Mouse (Mus musculus): ENCODE measurements around the gene Vta1. TPM values are rescaled to one million over a fixed set of nuclear protein-coding genes. Genes with fewer than 3 reads are reported as not detected.
A peak's percentile ranks its signal among the peaks of the same experiment; 100 is the strongest.

The Vta1 gene
- polyA plus RNA-seq, 1 experiment from 2014 or later, result 98.1 TPM

GRCm38 (mm10) chr10:14666147-14666546 lies 39.2 kb downstream of the Vta1 start:
- Histone ChIP-seq H3K27ac (ENCODE audit: low read length) (no peak overlapping the region), H3K27me3 (ENCODE audit: control insufficient read depth, insufficient read depth, low read depth, low read length) (no peaks in the 10 kb centered on the region), H3K9me3 (ENCODE audit: control insufficient read depth, low read length) (no peaks in the 10 kb centered on the region), H3K36me3 (ENCODE audit: control insufficient read depth, insufficient read depth, low read length) (peaks cover 9% of the 10 kb centered on the region), H3K4me1 (replicated peaks; ENCODE audit: control insufficient read depth, insufficient read depth, low read length) (no peaks in the 10 kb centered on the region), H3K4me2 (ENCODE audit: low read depth, low read length) (no peak overlapping the region), H3K9ac (ENCODE audit: low read length) (no peak overlapping the region), H3K4me3 (ENCODE audit: low read length) (no peak overlapping the region)
- no peak for ATAC-seq (ENCODE audit: low read depth)
- 94% methylated on average over 2 of the region's 2 CpGs for whole genome bisulfite sequencing

- no peak for ATAC-seq (ENCODE audit: low read depth)
- no peak overlapping the region for H3K4me2 ChIP-seq (ENCODE audit: low read depth, low read length)
- 89% methylated on average over 2 of the region's 2 CpGs for WGBS
- H3K9ac ChIP-seq (ENCODE audit: low read length), result no peak overlapping the region
- no peaks in the 10 kb centered on the region for H3K4me1 ChIP-seq (replicated peaks; ENCODE audit: control insufficient read depth, insufficient read depth, low read length)
- H3K27ac ChIP-seq (ENCODE audit: low read length), result no peak overlapping the region
- no peak overlapping the region for H3K4me3 ChIP-seq (ENCODE audit: low read length)
- peaks cover 7% of the 10 kb centered on the region for H3K36me3 ChIP-seq (ENCODE audit: control insufficient read depth, insufficient read depth, low read length)
- H3K27me3 ChIP-seq (ENCODE audit: control insufficient read depth, insufficient read depth, low read depth, low read length), result no peaks in the 10 kb centered on the region
- no peaks in the 10 kb centered on the region for H3K9me3 ChIP-seq (ENCODE audit: control insufficient read depth, low read length)
These were observed 44.5 kb downstream of the Vta1 start for GRCm38 (mm10) chr10:14660875-14661274.

- no peak overlapping the region for H3K4me2 ChIP-seq (ENCODE audit: low read depth, low read length)
- WGBS, result 9% methylated on average over 1 of the region's 1 CpGs
- no peaks in the 10 kb centered on the region for H3K36me3 ChIP-seq (ENCODE audit: control insufficient read depth, insufficient read depth, low read length)
- H3K4me3 ChIP-seq (ENCODE audit: low read length), result no peak overlapping the region
- no peaks in the 10 kb centered on the region for H3K9me3 ChIP-seq (ENCODE audit: control insufficient read depth, low read length)
- no peak overlapping the region for H3K27ac ChIP-seq (ENCODE audit: low read length)
- peak; percentile 82 for ATAC-seq (ENCODE audit: low read depth)
- H3K9ac ChIP-seq (ENCODE audit: low read length), result no peak overlapping the region
- no peaks in the 10 kb centered on the region; the same call in none of the 2 replicates for H3K4me1 ChIP-seq (replicated peaks; ENCODE audit: control insufficient read depth, insufficient read depth, low read length)
- H3K27me3 ChIP-seq (ENCODE audit: control insufficient read depth, insufficient read depth, low read depth, low read length), result no peaks in the 10 kb centered on the region
These were observed 65.7 kb downstream of the Vta1 start for GRCm38 (mm10) chr10:14639635-14640034.

- 69% methylated on average over 4 of the region's 4 CpGs for WGBS
- no peak for ATAC-seq (ENCODE audit: low read depth)
- Histone ChIP-seq H3K9me3 (ENCODE audit: control insufficient read depth, low read length) (no peaks in the 10 kb centered on the region), H3K4me1 (replicated peaks; ENCODE audit: control insufficient read depth, insufficient read depth, low read length) (no peaks in the 10 kb centered on the region; the same call in none of the 2 replicates), H3K4me2 (ENCODE audit: low read depth, low read length) (no peak overlapping the region), H3K4me3 (ENCODE audit: low read length) (no peak overlapping the region), H3K27me3 (ENCODE audit: control insufficient read depth, insufficient read depth, low read depth, low read length) (no peaks in the 10 kb centered on the region), H3K27ac (ENCODE audit: low read length) (peak overlapping the region; percentile 49; the same call in 1 of the 2 replicates), H3K9ac (ENCODE audit: low read length) (no peak overlapping the region), H3K36me3 (ENCODE audit: control insufficient read depth, insufficient read depth, low read length) (no peaks in the 10 kb centered on the region)
These were observed 66.3 kb downstream of the Vta1 start for GRCm38 (mm10) chr10:14639043-14639442.

- no peak for ATAC-seq (ENCODE audit: low read depth)
- Histone ChIP-seq H3K27ac (ENCODE audit: low read length) (no peak overlapping the region), H3K27me3 (ENCODE audit: control insufficient read depth, insufficient read depth, low read depth, low read length) (no peaks in the 10 kb centered on the region), H3K4me1 (replicated peaks; ENCODE audit: control insufficient read depth, insufficient read depth, low read length) (no peaks in the 10 kb centered on the region), H3K4me2 (ENCODE audit: low read depth, low read length) (no peak overlapping the region), H3K9ac (ENCODE audit: low read length) (no peak overlapping the region), H3K4me3 (ENCODE audit: low read length) (no peak overlapping the region), H3K9me3 (ENCODE audit: control insufficient read depth, low read length) (no peaks in the 10 kb centered on the region), H3K36me3 (ENCODE audit: control insufficient read depth, insufficient read depth, low read length) (no peaks in the 10 kb centered on the region)
- WGBS, result 96% methylated on average over 1 of the region's 1 CpGs
These were observed 79.7 kb downstream of the Vta1 start for GRCm38 (mm10) chr10:14625706-14626105.

GRCm38 (mm10) chr10:14619156-14619555 lies 86.2 kb downstream of the Vta1 start:
- no peak overlapping the region for H3K4me3 ChIP-seq (ENCODE audit: low read length)
- H3K27me3 ChIP-seq (ENCODE audit: control insufficient read depth, insufficient read depth, low read depth, low read length), result no peaks in the 10 kb centered on the region
- H3K27ac ChIP-seq (ENCODE audit: low read length), result no peak overlapping the region
- H3K9me3 ChIP-seq (ENCODE audit: control insufficient read depth, low read length), result peaks cover 3% of the 10 kb centered on the region; the same call in 1 of the 2 replicates
- ATAC-seq (ENCODE audit: low read depth), result no peak
- H3K4me1 ChIP-seq (replicated peaks; ENCODE audit: control insufficient read depth, insufficient read depth, low read length), result no peaks in the 10 kb centered on the region
- H3K9ac ChIP-seq (ENCODE audit: low read length), result no peak overlapping the region
- H3K36me3 ChIP-seq (ENCODE audit: control insufficient read depth, insufficient read depth, low read length), result no peaks in the 10 kb centered on the region
- WGBS, result 83% methylated on average over 1 of the region's 1 CpGs
- H3K4me2 ChIP-seq (ENCODE audit: low read depth, low read length), result no peak overlapping the region

GRCm38 (mm10) chr10:14618301-14618700 lies 87.1 kb downstream of the Vta1 start:
- Histone ChIP-seq H3K4me1 (replicated peaks; ENCODE audit: control insufficient read depth, insufficient read depth, low read length) (no peaks in the 10 kb centered on the region), H3K9ac (ENCODE audit: low read length) (no peak overlapping the region), H3K27ac (ENCODE audit: low read length) (no peak overlapping the region), H3K4me3 (ENCODE audit: low read length) (no peak overlapping the region), H3K27me3 (ENCODE audit: control insufficient read depth, insufficient read depth, low read depth, low read length) (no peaks in the 10 kb centered on the region), H3K9me3 (ENCODE audit: control insufficient read depth, low read length) (peaks cover 3% of the 10 kb centered on the region; the same call in 1 of the 2 replicates), H3K4me2 (ENCODE audit: low read depth, low read length) (no peak overlapping the region), H3K36me3 (ENCODE audit: control insufficient read depth, insufficient read depth, low read length) (no peaks in the 10 kb centered on the region)
- ATAC-seq (ENCODE audit: low read depth), result no peak
- WGBS, result 86% methylated on average over 1 of the region's 1 CpGs

- ATAC-seq (ENCODE audit: low read depth), result no peak
- no peaks in the 10 kb centered on the region for H3K4me1 ChIP-seq (replicated peaks; ENCODE audit: control insufficient read depth, insufficient read depth, low read length)
- H3K4me2 ChIP-seq (ENCODE audit: low read depth, low read length), result no peak overlapping the region
- H3K4me3 ChIP-seq (ENCODE audit: low read length), result no peak overlapping the region
- peaks cover 3% of the 10 kb centered on the region; the same call in 1 of the 2 replicates for H3K9me3 ChIP-seq (ENCODE audit: control insufficient read depth, low read length)
- H3K27ac ChIP-seq (ENCODE audit: low read length), result no peak overlapping the region
- H3K27me3 ChIP-seq (ENCODE audit: control insufficient read depth, insufficient read depth, low read depth, low read length), result no peaks in the 10 kb centered on the region
- H3K9ac ChIP-seq (ENCODE audit: low read length), result no peak overlapping the region
- no peaks in the 10 kb centered on the region for H3K36me3 ChIP-seq (ENCODE audit: control insufficient read depth, insufficient read depth, low read length)
These were observed 89.9 kb downstream of the Vta1 start for GRCm38 (mm10) chr10:14615441-14615840.

- no peak overlapping the region for H3K27ac ChIP-seq (ENCODE audit: low read length)
- no peaks in the 10 kb centered on the region for H3K27me3 ChIP-seq (ENCODE audit: control insufficient read depth, insufficient read depth, low read depth, low read length)
- H3K36me3 ChIP-seq (ENCODE audit: control insufficient read depth, insufficient read depth, low read length), result no peaks in the 10 kb centered on the region
- no peaks in the 10 kb centered on the region for H3K9me3 ChIP-seq (ENCODE audit: control insufficient read depth, low read length)
- 63% methylated on average over 5 of the region's 5 CpGs for WGBS
- no peaks in the 10 kb centered on the region for H3K4me1 ChIP-seq (replicated peaks; ENCODE audit: control insufficient read depth, insufficient read depth, low read length)
- no peak overlapping the region for H3K9ac ChIP-seq (ENCODE audit: low read length)
- ATAC-seq (ENCODE audit: low read depth), result no peak
- H3K4me3 ChIP-seq (ENCODE audit: low read length), result no peak overlapping the region
- no peak overlapping the region for H3K4me2 ChIP-seq (ENCODE audit: low read depth, low read length)
These were observed 97.8 kb downstream of the Vta1 start for GRCm38 (mm10) chr10:14607597-14607996.

All from lung, embryonic 16.5 days (tissue).